Mouse (Mus musculus): ENCODE results near the gene Gnaz.

Gnaz gene

GRCm38 (mm10) chr10:74966850-74967451 lies at the start of gene Gnaz:
Gene Gnaz, plus strand, starts transcription at chr10:74967177.
- DNase-seq (ENCODE audit: low spot score) = peak; percentile 96

- DNase-seq (ENCODE audit: low spot score) = no peak
These were observed 47.7 kb upstream of the Gnaz start for GRCm38 (mm10) chr10:74919277-74919676.

- peak; percentile 56 for DNase-seq (ENCODE audit: low spot score)
These were observed 46.0 kb upstream of the Gnaz start for GRCm38 (mm10) chr10:74920853-74921567.

- DNase-seq (ENCODE audit: low spot score) = no peak
These were observed 45.4 kb upstream of the Gnaz start for GRCm38 (mm10) chr10:74921614-74922013.

GRCm38 (mm10) chr10:74922763-74923162 lies 44.2 kb upstream of the Gnaz start:
- peak; percentile 39 for DNase-seq (ENCODE audit: low spot score)

- no peak for DNase-seq (ENCODE audit: low spot score)
These were observed 42.7 kb upstream of the Gnaz start for GRCm38 (mm10) chr10:74924274-74924673.

- peak; percentile 50 for DNase-seq (ENCODE audit: low spot score)
These were observed 41.7 kb upstream of the Gnaz start for GRCm38 (mm10) chr10:74925324-74925723.

- no peak for DNase-seq (ENCODE audit: low spot score)
These were observed 38.7 kb upstream of the Gnaz start for GRCm38 (mm10) chr10:74928276-74928675.

- no peak for DNase-seq (ENCODE audit: low spot score)
These were observed 37.4 kb upstream of the Gnaz start for GRCm38 (mm10) chr10:74929578-74929977.

- no peak for DNase-seq (ENCODE audit: low spot score)
These were observed 36.4 kb upstream of the Gnaz start for GRCm38 (mm10) chr10:74930541-74930940.

GRCm38 (mm10) chr10:74931631-74932030 lies 35.3 kb upstream of the Gnaz start:
- no peak for DNase-seq (ENCODE audit: low spot score)

- DNase-seq (ENCODE audit: low spot score) = no peak
These were observed 34.5 kb upstream of the Gnaz start for GRCm38 (mm10) chr10:74932487-74932886.

- DNase-seq (ENCODE audit: low spot score) = no peak
These were observed 33.3 kb upstream of the Gnaz start for GRCm38 (mm10) chr10:74933548-74934190.

GRCm38 (mm10) chr10:74934521-74934920 lies 32.5 kb upstream of the Gnaz start:
- no peak for DNase-seq (ENCODE audit: low spot score)

GRCm38 (mm10) chr10:74935016-74935415 lies 32.0 kb upstream of the Gnaz start:
- no peak for DNase-seq (ENCODE audit: low spot score)

GRCm38 (mm10) chr10:74937003-74937790 lies 29.8 kb upstream of the Gnaz start:
- DNase-seq (ENCODE audit: low spot score) = peak; percentile 21

- DNase-seq (ENCODE audit: low spot score) = no peak
These were observed 28.6 kb upstream of the Gnaz start for GRCm38 (mm10) chr10:74938410-74938809.

GRCm38 (mm10) chr10:74939300-74939699 lies 27.7 kb upstream of the Gnaz start:
- no peak for DNase-seq (ENCODE audit: low spot score)

GRCm38 (mm10) chr10:74940795-74941194 lies 26.2 kb upstream of the Gnaz start:
- no peak for DNase-seq (ENCODE audit: low spot score)

GRCm38 (mm10) chr10:74952830-74953443 lies 14.0 kb upstream of the Gnaz start:
- no peak for DNase-seq (ENCODE audit: low spot score)

- DNase-seq (ENCODE audit: low spot score) = no peak
These were observed 2.6 kb upstream of the Gnaz start for GRCm38 (mm10) chr10:74964380-74964779.

GRCm38 (mm10) chr10:74967651-74968267 lies 782 bp downstream of the Gnaz start:
- DNase-seq (ENCODE audit: low spot score) = no peak
